Mouse (Mus musculus) bone marrow, adult 2 months (tissue): ENCODE results near the gene Serpinb6d. TPM values are rescaled to one million over a fixed set of nuclear protein-coding genes. Genes with fewer than 3 reads are reported as not detected.

Experiments used
- H3K27ac ChIP-seq: fragments of 200-500 bp; 2 replicates; pipeline ENCODE4 v1.5.1; 2012; ENCODE audit warnings: low read depth, mild to moderate bottlenecking, control low read depth, inconsistent platforms, low read length; ENCODE audit not compliant: control insufficient read depth, poor library complexity, insufficient read depth
- H3K4me1 ChIP-seq: fragments of 200-500 bp; 2 replicates; pipeline ENCODE4 v1.6.1; 2011; ENCODE audit warnings: low read length; ENCODE audit not compliant: control insufficient read depth, insufficient read depth
- H3K4me3 ChIP-seq: fragments of 200-500 bp; replicated peaks from 2 replicates; pipeline ENCODE3; 2011; ENCODE audit warnings: mild to moderate bottlenecking, low read depth, low read length, control low read depth; ENCODE audit not compliant: control insufficient read depth
- CTCF ChIP-seq: fragments of 200-500 bp; IDR thresholded peaks from 2 replicates; pipeline ENCODE4 v1.5.1; 2011; ENCODE audit warnings: low read length, control low read depth; ENCODE audit not compliant: control insufficient read depth, insufficient read depth
- POLR2A ChIP-seq: fragments of 200-500 bp; IDR thresholded peaks from 2 replicates; pipeline ENCODE4 v1.6.1; 2011; ENCODE audit warnings: low read depth, mild to moderate bottlenecking, control low read depth, low read length, borderline replicate concordance; ENCODE audit not compliant: control insufficient read depth
- WGBS: fragments of 180-500 bp; shearing (Covaris S2); methylation state at CpG from one replicate; pipeline ENCODE4 v1.1.7; 2018; 5-methylcytosine and 5-hydroxymethylcytosine counted together
- polyA plus RNA-seq: library from polyadenylated mRNA; stranded (reverse); fragments of >200 nt; gene quantifications from 2 replicates; pipeline ENCODE4 v1.2.4, GENCODE M21; 2011; ENCODE audit warnings: low replicate concordance; ENCODE audit not compliant: missing spikeins, insufficient read depth, insufficient read length

Serpinb6d gene
- not detected in 2 replicates for polyA plus RNA-seq

DNA sequence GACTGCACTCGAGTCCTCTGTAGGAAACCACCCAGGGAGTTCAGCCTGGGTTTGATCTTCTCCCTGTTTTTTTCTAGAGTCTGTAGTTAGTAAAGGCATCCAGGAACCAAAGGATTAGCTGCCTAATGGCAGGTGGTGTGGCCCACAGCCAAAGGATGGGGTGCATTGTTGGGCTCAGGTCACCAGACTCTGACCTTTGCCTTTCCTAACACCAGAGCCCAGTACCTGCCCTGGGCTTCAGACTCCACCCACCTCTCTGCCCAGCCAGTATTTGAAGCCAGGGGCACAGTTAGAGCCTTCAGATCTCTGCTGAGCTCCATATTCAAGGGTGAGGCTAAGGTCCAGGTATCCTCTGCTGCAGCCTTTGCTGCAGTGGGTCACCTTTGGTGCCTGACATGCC is at the start of gene Serpinb6d:
Serpinb6d (plus strand) TSS at position 301 of the 400 bp plus-strand sequence.
- TF ChIP-seq CTCF, result no peak
- no peak for TF ChIP-seq POLR2A
- H3K4me3 ChIP-seq, result no peak within 1 kb of the TSS
- no peaks in the 10 kb centered on the region for H3K4me1 ChIP-seq
- no peak within 1 kb of the TSS for H3K27ac ChIP-seq
- WGBS, result 68% methylated on average over 1 of the region's 1 CpGs

DNA sequence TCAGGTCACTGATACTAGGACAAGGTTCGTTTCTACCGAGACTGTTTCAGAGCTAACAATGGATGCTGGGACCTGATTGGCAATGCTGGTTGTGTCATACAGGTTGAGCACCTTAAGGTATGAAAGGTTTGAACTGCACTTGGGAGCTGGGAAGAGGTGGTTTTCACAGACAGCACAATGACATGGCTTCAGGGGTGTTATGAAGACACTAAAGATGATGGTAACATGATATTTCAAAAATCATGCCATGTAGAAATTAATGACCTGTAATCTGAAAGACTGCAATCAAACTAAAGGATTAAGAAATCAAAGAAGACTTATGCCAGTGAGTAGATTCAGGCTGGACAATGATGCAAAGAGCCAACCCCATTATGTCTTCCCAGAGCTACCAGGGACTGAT is 38.3 kb upstream of the Serpinb6d start:
- 88% methylated on average over 2 of the region's 2 CpGs for WGBS
- Histone ChIP-seq H3K4me3 (no peak overlapping the region), H3K27ac (no peak overlapping the region), H3K4me1 (no peaks in the 10 kb centered on the region)
- no peak for TF ChIP-seq POLR2A
- TF ChIP-seq CTCF, result no peak

DNA sequence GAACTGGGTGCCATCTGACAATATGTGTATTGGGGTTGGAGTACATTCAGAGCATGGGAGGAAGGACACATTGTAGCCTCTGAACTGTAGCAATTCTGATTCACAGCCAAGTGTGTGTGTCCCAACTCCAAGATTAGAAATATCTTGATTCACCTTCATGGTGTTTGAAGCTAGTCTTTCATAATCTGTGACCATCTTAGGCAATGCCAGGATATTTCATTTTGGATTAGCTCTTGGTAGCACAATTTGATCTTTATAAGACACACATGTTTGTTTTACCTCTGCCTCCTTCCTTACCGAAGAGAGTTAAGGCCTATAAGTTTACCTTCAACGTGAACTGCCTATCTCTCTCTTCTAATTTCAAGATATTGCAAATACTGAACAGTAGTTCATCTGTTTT is 18.7 kb upstream of the Serpinb6d start:
- Histone ChIP-seq H3K27ac (no peak overlapping the region), H3K4me3 (no peak overlapping the region), H3K4me1 (no peaks in the 10 kb centered on the region)
- TF ChIP-seq CTCF, result no peak
- no peak for TF ChIP-seq POLR2A
- 58% methylated on average over 2 of the region's 2 CpGs for WGBS

DNA sequence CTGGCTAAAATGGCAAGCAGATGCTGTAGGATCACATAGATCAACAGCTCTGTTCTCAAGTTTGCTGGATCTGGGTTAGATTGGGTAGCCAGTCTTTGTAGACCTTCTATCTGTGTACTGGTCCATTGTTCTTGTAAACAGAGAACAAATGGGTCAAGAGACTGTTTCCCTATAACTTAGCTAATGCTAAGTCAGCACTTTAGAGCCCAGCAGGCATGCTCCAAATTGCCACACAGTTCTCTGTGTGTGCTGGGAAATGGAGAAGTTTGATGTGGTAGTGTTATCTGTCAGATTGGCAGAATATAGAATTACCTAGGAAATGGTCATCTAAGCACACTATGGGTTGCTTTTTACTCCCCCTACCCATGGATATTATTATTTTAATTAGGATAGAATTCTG is 1.3 kb downstream of the Serpinb6d start:
- Histone ChIP-seq H3K4me3 (no peak overlapping the region), H3K27ac (no peak overlapping the region), H3K4me1 (no peaks in the 10 kb centered on the region)
- TF ChIP-seq POLR2A (no peak), CTCF (no peak)

DNA sequence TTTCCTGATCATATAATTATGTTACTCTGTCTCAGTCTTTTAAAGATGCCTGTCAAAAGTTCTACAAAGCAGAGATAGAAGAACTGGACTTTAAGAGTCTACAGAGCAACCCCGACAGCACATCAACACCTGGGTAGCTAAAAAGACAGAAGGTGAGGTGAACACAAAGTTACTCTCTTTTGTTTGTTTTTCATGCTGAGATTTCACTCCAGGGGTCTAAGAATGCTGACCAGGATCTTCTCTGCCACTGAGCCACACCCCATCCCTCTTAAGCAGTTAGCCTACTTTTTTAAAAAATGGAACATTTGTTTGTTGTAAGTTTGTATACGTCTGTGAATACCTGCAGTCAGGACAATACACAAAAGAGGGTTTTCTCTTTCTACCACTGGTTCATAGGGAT is 59.1 kb downstream of the Serpinb6d start:
- WGBS, result 57% methylated on average over 2 of the region's 2 CpGs
- Histone ChIP-seq H3K27ac (no peak overlapping the region), H3K4me1 (no peaks in the 10 kb centered on the region), H3K4me3 (no peak overlapping the region)
- TF ChIP-seq POLR2A (no peak), CTCF (no peak)

Other genes with a start within 250 kb of the Serpinb6d start
- gene Serpinb9g, start 176.6 kb upstream of the Serpinb6d start, polyA plus RNA-seq, result not detected in 2 replicates
- gene Serpinb6e, start 182.0 kb downstream of the Serpinb6d start, polyA plus RNA-seq, result not detected in 2 replicates
- gene Serpinb6c, start 244.3 kb downstream of the Serpinb6d start, polyA plus RNA-seq, result 7.7 TPM in 1 of 2 replicates, not detected in the other